Mouse (Mus musculus) CH12.LX (cell line): ENCODE results near the gene Fndc10. TPM values are rescaled to one million over a fixed set of nuclear protein-coding genes. Genes with fewer than 3 reads are reported as not detected.
"Not testable (repeated sequence)": the region's sequence is repeated elsewhere in the genome, so short reads cannot be mapped to it uniquely, and the experiment has no call there.

ENCODE experiments used
- DNase-seq: peaks from one replicate; pipeline ENCODE4 v3.0.0-alpha.2; 2013; ENCODE audit errors: extremely low read depth
- H3K27ac ChIP-seq: 2 replicates; pipeline ENCODE4 v1.5.1; 2012; ENCODE audit warnings: low read depth, mild to moderate bottlenecking, control low read depth, moderate library complexity; ENCODE audit not compliant: insufficient read depth
- H3K27me3 ChIP-seq: replicated peaks from 2 replicates; pipeline ENCODE3; 2012; ENCODE audit warnings: inconsistent platforms
- H3K36me3 ChIP-seq, 2 experiments: replicated peaks in 1 of 2; 2 replicates each; pipeline versions ENCODE3 to v1.6.1; 2012; ENCODE audit warnings: inconsistent platforms in 1 of 2, low read length in 1 of 2, mild to moderate bottlenecking in 1 of 2, mixed read lengths in 1 of 2, moderate library complexity in 1 of 2; ENCODE audit not compliant: control insufficient read depth in 1 of 2, insufficient read depth in 1 of 2
- H3K4me1 ChIP-seq, 2 experiments: 2 replicates each; pipeline ENCODE4 v1.6.1; 2012; ENCODE audit warnings: inconsistent platforms in 1 of 2, moderate library complexity in 1 of 2; ENCODE audit not compliant: insufficient read depth in 2 of 2, control insufficient read depth in 1 of 2
- H3K4me2 ChIP-seq: 2 replicates; pipeline ENCODE4 v1.6.1; 2012; ENCODE audit warnings: low read depth, mild to moderate bottlenecking, control low read depth; ENCODE audit not compliant: poor library complexity, insufficient read depth, severe bottlenecking
- H3K4me3 ChIP-seq, 3 experiments: fragments of 150-350 bp in 1 of 3; sonication (generic) in 1 of 3; replicated peaks in 1 of 3; 2 replicates each; pipeline versions ENCODE3 to v1.5.1; 2011 to 2012; ENCODE audit warnings: low read depth in 2 of 3, low read length in 2 of 3, mild to moderate bottlenecking in 2 of 3, moderate library complexity in 2 of 3, control low read depth in 1 of 3, improper control_type of control experiment in 1 of 3, inconsistent platforms in 1 of 3, mixed read lengths in 1 of 3; ENCODE audit not compliant: poor library complexity in 1 of 3
- H3K79me2 ChIP-seq: replicated peaks from 2 replicates; pipeline ENCODE4 v1.6.1; 2012; ENCODE audit warnings: mild to moderate bottlenecking, moderate library complexity; ENCODE audit not compliant: control insufficient read depth, poor library complexity, insufficient read depth, severe bottlenecking; ENCODE audit errors: extremely low read depth
- H3K9ac ChIP-seq: 2 replicates; pipeline ENCODE4 v1.6.1; 2012; ENCODE audit warnings: low read depth, mild to moderate bottlenecking, control low read depth, moderate library complexity; ENCODE audit not compliant: insufficient read depth
- H3K9me3 ChIP-seq: replicated peaks from 2 replicates; pipeline ENCODE3; 2012; ENCODE audit warnings: low read length, inconsistent platforms, mixed read lengths
- BHLHE40 ChIP-seq: IDR thresholded peaks from 2 replicates; pipeline ENCODE4 v1.6.1; 2011; ENCODE audit warnings: mild to moderate bottlenecking, low read depth, low read length, improper control_type of control experiment
- CHD1 ChIP-seq: IDR thresholded peaks from 2 replicates; pipeline ENCODE4 v1.6.1; 2012; ENCODE audit warnings: low read depth, low read length, improper control_type of control experiment, inconsistent platforms
- CTCF ChIP-seq, 2 experiments: IDR thresholded peaks in 1 of 2; conservative IDR thresholded peaks in 1 of 2; 2 replicates each; pipeline ENCODE4 v1.5.1; 2011 to 2012; ENCODE audit warnings: low read depth in 2 of 2, low read length in 2 of 2, improper control_type of control experiment in 1 of 2, inconsistent platforms in 1 of 2, mild to moderate bottlenecking in 1 of 2, moderate library complexity in 1 of 2
- ELF1 ChIP-seq: IDR thresholded peaks from 2 replicates; pipeline ENCODE4 v1.6.1; 2014; ENCODE audit warnings: low read depth, mild to moderate bottlenecking, inconsistent platforms, low read length, improper control_type of control experiment
- ETS1 ChIP-seq: conservative IDR thresholded peaks from 2 replicates; pipeline ENCODE4 v1.6.1; 2012; ENCODE audit warnings: low read depth, mild to moderate bottlenecking, inconsistent platforms, low read length, improper control_type of control experiment, moderate library complexity
- MAX ChIP-seq: IDR thresholded peaks from 2 replicates; pipeline ENCODE4 v1.6.1; 2011; ENCODE audit warnings: low read length, improper control_type of control experiment
- MAZ ChIP-seq: IDR thresholded peaks from 2 replicates; pipeline ENCODE4 v1.6.1; 2012; ENCODE audit warnings: low read depth, mild to moderate bottlenecking, inconsistent platforms, low read length, improper control_type of control experiment, moderate library complexity
- MEF2A ChIP-seq: IDR thresholded peaks from 2 replicates; pipeline ENCODE4 v1.6.1; 2014; ENCODE audit warnings: low read depth, mild to moderate bottlenecking, inconsistent platforms, low read length, improper control_type of control experiment, borderline replicate concordance
- MXI1 ChIP-seq: IDR thresholded peaks from 2 replicates; pipeline ENCODE4 v1.6.1; 2011; ENCODE audit warnings: mild to moderate bottlenecking, low read depth, low read length, improper control_type of control experiment
- NELFE ChIP-seq: IDR thresholded peaks from 2 replicates; pipeline ENCODE4 v1.6.1; 2011; ENCODE audit warnings: low read depth, low read length, improper control_type of control experiment
- NRF1 ChIP-seq: IDR thresholded peaks from 2 replicates; pipeline ENCODE4 v1.6.1; 2014; ENCODE audit warnings: low read depth, mild to moderate bottlenecking, inconsistent platforms, low read length, improper control_type of control experiment, moderate library complexity
- POLR2A ChIP-seq: IDR thresholded peaks from 2 replicates; pipeline ENCODE4 v1.6.1; 2011; ENCODE audit warnings: low read depth, mild to moderate bottlenecking, improper control_type of control experiment, low read length
- RAD21 ChIP-seq: IDR thresholded peaks from 2 replicates; pipeline ENCODE4 v1.6.1; 2011; ENCODE audit warnings: low read depth, mild to moderate bottlenecking, low read length, improper control_type of control experiment, moderate library complexity
- SIN3A ChIP-seq: IDR thresholded peaks from 2 replicates; pipeline ENCODE4 v1.6.1; 2012; ENCODE audit warnings: low read length, improper control_type of control experiment, inconsistent platforms
- SMC3 ChIP-seq: IDR thresholded peaks from 2 replicates; pipeline ENCODE4 v1.6.1; 2011; ENCODE audit warnings: low read depth, low read length, improper control_type of control experiment
- TBP ChIP-seq: conservative IDR thresholded peaks from 2 replicates; pipeline ENCODE4 v1.6.1; 2011; ENCODE audit warnings: low read depth, low read length, improper control_type of control experiment
- TCF12 ChIP-seq: IDR thresholded peaks from 2 replicates; pipeline ENCODE4 v1.6.1; 2014; ENCODE audit warnings: low read depth, mild to moderate bottlenecking, inconsistent platforms, low read length, improper control_type of control experiment
- USF1 ChIP-seq: IDR thresholded peaks from 2 replicates; pipeline ENCODE4 v1.6.1; 2014; ENCODE audit warnings: low read depth, mild to moderate bottlenecking, inconsistent platforms, low read length, improper control_type of control experiment
- ZMIZ1 ChIP-seq: IDR thresholded peaks from 2 replicates; pipeline ENCODE4 v1.6.1; 2012; ENCODE audit warnings: low read depth, mild to moderate bottlenecking, inconsistent platforms, low read length, improper control_type of control experiment
- ZNF384 ChIP-seq: IDR thresholded peaks from 2 replicates; pipeline ENCODE4 v1.6.1; 2012; ENCODE audit warnings: low read depth, low read length, improper control_type of control experiment, inconsistent platforms
- dilution Hi-C: fragments of 300-500 bp; cut with MboI; formaldehyde crosslinking; loops from 2 replicates; pipeline ENCODE4 v1.14.3; 2020; ENCODE audit warnings: low sequenced_read_pairs; ENCODE audit not compliant: extremely low pct_unique_long_range_greater_than_20kb, extremely low pct_ligation_motif_present
- in situ Hi-C: fragments of 300-500 bp; cut with MboI; formaldehyde crosslinking; loops from 3 replicates; pipeline ENCODE4 v1.14.3; 2019; ENCODE audit warnings: low sequenced_read_pairs, low pct_ligation_motif_present, low pct_unique_long_range_greater_than_20kb, mixed read lengths
- polyA plus RNA-seq: library from polyadenylated mRNA; unstranded; fragments of >175 nt; gene quantifications from 2 replicates; pipeline ENCODE4 v1.2.1, GENCODE M21; 2012; ENCODE audit warnings: low read depth; ENCODE audit not compliant: insufficient read length
- total RNA-seq, 2 experiments: library from RNA; depleted of rRNA; stranded (reverse); fragments of 300-350 nt in 1 of 2; fragments of >200 nt in 1 of 2; gene quantifications; 2 replicates each; pipeline ENCODE4 v1.2.3; 2012 to 2014

The Fndc10 gene
- total and polyA plus RNA-seq, 3 experiments, result 1.3 to 3.2 (median 1.7) TPM

DNA sequence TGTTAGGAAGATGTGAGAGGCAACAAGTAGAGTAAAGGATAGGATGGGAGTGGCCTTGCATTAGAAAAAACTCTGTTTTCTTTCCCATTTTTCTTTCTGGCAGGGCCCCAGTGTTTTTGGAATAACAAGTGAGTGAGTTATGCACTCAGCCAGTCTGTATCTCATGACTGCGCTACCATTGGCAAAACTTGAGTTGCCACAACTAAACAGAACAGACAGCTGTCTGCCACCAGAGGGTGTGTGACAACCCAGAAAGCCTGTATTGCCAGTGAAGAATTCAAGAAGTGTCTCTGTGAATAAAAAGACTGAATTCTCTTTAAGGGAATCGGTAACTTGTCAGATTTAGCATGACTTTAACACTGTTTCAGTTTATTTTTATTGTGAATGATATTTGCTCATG, 18.2 kb upstream of the Fndc10 start:
- no peaks in the 10 kb centered on the region for H3K4me1 ChIP-seq
- H3K27ac ChIP-seq, result no peak overlapping the region
- no peak for DNase-seq
- no peaks in the 10 kb centered on the region for H3K27me3 ChIP-seq
- TF ChIP-seq MAX, result no peak
- peak; percentile 50; the same call in 1 of the 2 replicates for TF ChIP-seq SMC3
- no peak for TF ChIP-seq CHD1
- no peak for TF ChIP-seq ELF1
- TF ChIP-seq CTCF (conservative IDR thresholded peaks at IDR 0.05 in 1 of 2, IDR thresholded peaks at IDR 0.05 in 1 of 2; ENCODE audit: low read depth in 2 of 2, low read length in 2 of 2), result peak in 1 of 2 experiments; percentile 59; a peak in 2 of 4 replicates
- TF ChIP-seq RAD21, result peak; percentile 20
- dilution Hi-C loops, result no loop called here
- in situ Hi-C loops, result no loop called here
- peaks cover 10 to 16% of the 10 kb centered on the region in 2 experiments for H3K36me3 ChIP-seq
- no peak overlapping the region for H3K4me2 ChIP-seq
- H3K4me3 ChIP-seq, result no peak overlapping the region
- no peak overlapping the region for H3K9ac ChIP-seq
- H3K9me3 ChIP-seq, result no peaks in the 10 kb centered on the region
- no peaks in the 10 kb centered on the region for H3K79me2 ChIP-seq

DNA sequence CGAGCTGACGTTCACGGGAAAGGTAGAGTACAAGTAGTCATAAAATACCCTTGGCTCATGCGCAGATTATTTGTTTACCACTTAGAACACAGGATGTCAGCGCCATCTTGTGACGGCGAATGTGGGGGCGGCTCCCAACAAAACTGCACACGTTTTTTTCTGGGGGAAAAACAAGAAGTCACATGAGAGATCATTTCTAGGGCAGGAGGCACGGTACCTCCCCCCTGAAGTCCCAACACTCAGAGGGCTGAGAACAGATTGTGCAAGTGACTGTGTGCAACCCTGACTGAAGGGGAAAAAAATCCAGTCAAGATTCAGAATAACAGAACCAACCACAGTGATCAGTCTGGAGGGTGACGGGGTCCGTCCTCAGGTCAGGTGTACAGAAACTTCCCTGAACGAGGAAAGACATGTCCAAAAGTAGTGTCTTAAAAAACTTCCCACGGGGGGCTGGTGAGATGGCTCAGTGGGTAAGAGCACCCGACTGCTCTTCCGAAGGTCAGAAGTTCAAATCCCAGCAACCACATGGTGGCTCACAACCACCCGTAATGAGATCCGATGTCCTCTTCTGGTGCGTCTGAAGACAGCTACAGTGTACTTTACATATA, 10.4 kb upstream of the Fndc10 start:
- Histone ChIP-seq H3K27ac (peak overlapping the region; percentile 83), H3K4me3 (peak overlapping the region; percentile 38 to 46 (median 43)), H3K4me2 (peak overlapping the region; percentile 6; the same call in 1 of the 2 replicates), H3K9ac (peak overlapping the region; percentile 62), H3K4me1 (peaks cover 3 to 25% of the 10 kb centered on the region in 2 experiments; a peak in 2 of 4 replicates)
- H3K27me3 ChIP-seq, H3K9me3 ChIP-seq, dilution Hi-C loops, H3K36me3 ChIP-seq, in situ Hi-C loops, H3K79me2 ChIP-seq: not testable (repeated sequence)
- peak; percentile 91 for DNase-seq
- peak; percentile 38 for TF ChIP-seq NELFE
- TF ChIP-seq TBP, result peak; percentile 89
- peak; percentile 87 for TF ChIP-seq MXI1
- TF ChIP-seq ZNF384, result peak; percentile 74
- peak; percentile 95 for TF ChIP-seq BHLHE40
- TF ChIP-seq MEF2A, result peak; percentile 20; the same call in 1 of the 2 replicates
- 0 out of 2 replicates have a peak, but pooled peaks have one; percentile 21 for TF ChIP-seq TCF12
- 0 out of 2 replicates have a peak, but pooled peaks have one; percentile 31 for TF ChIP-seq NRF1
- peak; percentile 84 for TF ChIP-seq SIN3A
- peak; percentile 36; the same call in 1 of the 2 replicates for TF ChIP-seq POLR2A
- TF ChIP-seq ZMIZ1, result 0 out of 2 replicates have a peak, but pooled peaks have one; percentile 28
- peak; percentile 56 for TF ChIP-seq MAX
- TF ChIP-seq ETS1, result peak; percentile 83
- TF ChIP-seq USF1, result peak; percentile 49
- TF ChIP-seq MAZ, result peak; percentile 52; the same call in 1 of the 2 replicates

DNA sequence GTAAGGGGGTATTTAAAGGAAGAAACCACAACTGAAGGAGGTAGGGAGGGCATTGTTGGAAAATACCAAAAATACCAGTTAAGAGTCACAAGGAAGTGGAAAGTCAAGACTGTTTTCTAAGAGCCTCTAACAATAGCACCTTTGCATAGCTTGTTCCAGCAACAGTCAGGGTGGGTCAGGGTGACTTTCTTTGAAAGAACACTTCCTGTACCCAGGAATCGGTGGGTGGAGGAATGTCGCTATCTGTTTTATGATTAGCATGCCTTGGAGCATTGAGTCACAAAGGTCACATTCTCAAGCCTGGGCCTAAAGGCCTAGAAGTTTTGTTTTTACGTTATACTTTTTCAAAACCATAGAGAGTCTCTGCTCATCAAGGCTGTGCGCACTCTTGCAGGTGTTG, 6.4 kb upstream of the Fndc10 start:
- H3K9me3 ChIP-seq, H3K27me3 ChIP-seq, dilution Hi-C loops, in situ Hi-C loops, H3K4me2 ChIP-seq, H3K79me2 ChIP-seq, H3K4me3 ChIP-seq, H3K27ac ChIP-seq, H3K36me3 ChIP-seq, H3K9ac ChIP-seq, DNase-seq: not testable (repeated sequence)
- peaks cover 10 to 32% of the 10 kb centered on the region in 2 experiments; a peak in 3 of 4 replicates for H3K4me1 ChIP-seq
